Mouse (Mus musculus): Measurements from ENCODE around the gene Pde6d. TPM values are rescaled to one million over a fixed set of nuclear protein-coding genes. Genes with fewer than 3 reads are reported as not detected.

Pde6d gene
- total RNA-seq, 2 experiments from 2014 or later = 21.9 to 29.6 TPM

DNA sequence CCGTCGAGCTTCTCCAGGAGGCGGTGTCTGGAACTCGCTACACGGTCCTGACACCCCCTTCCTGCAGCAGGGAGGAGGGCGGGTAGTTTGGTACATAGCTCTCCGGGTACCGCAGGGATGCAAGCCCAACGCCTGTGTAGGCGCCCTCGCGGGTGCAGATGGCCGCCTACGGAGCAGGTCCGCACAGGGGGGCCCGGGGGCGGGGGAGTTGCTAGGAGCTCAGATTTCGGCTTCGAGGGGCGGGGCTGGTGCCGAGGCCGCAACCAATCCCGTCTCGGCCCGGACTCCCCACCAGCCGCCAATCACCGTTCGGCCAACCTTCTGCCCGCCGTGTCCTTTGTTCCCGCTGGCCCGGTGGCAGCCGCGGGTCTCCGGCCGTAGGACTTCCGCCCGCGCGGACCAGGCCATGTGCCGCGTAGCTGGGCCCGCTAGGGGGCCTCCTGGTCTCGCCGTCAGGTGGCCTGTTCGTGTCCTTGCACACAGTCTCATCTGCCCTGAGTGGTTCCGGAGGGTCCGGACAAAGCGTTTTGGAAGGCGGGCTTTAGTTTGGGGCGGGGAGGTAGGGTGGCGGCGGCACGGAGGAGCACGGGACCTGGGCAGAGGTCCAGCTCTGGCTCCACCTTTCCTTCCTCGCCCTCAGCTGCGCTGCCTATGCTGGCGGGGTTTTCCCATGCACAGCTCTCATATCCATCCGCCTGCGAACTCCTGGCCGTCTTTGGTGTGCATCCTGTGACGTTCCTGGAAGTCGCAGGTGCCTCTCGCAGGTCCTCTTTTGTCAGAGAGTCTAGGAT is 78.3 kb downstream of the Pde6d start:
- DNase-seq = peak; percentile 97

GRCm38 (mm10) chr1:86503165-86503747 is 79.2 kb downstream of the Pde6d start:
- no peak for DNase-seq

- no peak for DNase-seq
Observed at GRCm38 (mm10) chr1:86502221-86503048, 80.0 kb downstream of the Pde6d start.

DNA sequence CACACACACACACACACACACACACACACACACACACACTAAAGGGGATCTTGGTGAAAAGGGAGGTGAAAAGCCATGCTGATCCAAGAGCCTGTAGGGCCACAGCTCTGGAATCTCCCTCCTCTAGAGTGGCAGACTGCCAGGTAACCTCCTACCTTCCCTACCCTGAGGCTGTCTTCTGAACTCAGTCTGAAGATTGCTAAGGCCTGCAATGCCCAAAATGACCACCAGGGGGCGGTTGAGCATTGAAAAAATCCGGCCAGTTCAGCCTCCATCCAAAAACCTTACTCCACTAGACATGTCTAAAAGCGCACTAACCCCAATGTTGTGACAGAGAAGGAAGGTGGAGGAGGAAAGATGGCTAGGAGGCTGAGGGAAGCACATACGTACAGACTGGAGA is 80.9 kb downstream of the Pde6d start:
- DNase-seq = peak; percentile 84

DNA sequence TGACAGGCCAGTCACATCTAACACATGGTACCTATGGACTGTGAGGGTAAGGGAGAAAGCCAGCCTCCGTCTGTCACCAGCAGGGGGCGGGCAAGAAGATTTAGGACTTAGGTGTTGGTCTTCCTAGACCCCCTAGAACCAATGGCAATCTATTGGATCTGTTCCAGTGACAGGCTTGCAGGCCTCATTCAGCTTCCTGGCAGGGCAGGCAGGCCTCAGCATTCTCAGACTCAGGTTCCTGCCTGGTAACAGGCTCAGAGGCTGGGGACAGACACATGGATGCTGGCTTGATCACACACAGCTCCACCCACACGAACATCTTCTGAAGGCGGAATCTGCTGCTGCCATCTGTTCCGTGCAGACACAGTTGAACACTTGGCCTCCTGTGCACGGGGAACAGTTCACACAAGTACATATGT is 81.3 kb downstream of the Pde6d start:
- no peak for DNase-seq

- no peak for DNase-seq
Observed at GRCm38 (mm10) chr1:86500681-86501080, 81.7 kb downstream of the Pde6d start.

DNA sequence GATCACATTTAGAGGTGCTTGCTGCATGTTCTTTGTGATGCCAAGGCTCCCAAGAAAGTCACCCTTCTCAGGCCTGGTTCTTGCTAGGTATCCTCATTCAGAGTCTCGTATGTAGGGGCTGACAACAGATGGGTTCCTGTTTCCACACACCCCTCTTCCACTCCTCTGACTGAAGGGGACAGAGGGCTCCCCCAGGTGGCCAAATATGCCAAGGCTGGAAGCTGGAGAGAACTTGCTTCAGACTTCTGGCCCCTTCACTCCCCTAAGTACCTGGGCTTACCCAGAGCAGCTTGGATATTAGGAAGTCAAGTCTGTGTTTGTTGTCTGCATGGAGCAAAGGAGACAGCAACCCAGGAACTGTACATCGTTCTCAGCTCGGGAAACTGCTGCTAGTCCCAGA is 82.5 kb downstream of the Pde6d start:
- DNase-seq = peak; percentile 68

- DNase-seq = peak; percentile 64
Observed at GRCm38 (mm10) chr1:86498611-86499010, 83.8 kb downstream of the Pde6d start.

- DNase-seq = no peak
Observed at GRCm38 (mm10) chr1:86497986-86498385, 84.4 kb downstream of the Pde6d start.

- no peak for DNase-seq
Observed at GRCm38 (mm10) chr1:86497361-86497760, 85.1 kb downstream of the Pde6d start.

DNA sequence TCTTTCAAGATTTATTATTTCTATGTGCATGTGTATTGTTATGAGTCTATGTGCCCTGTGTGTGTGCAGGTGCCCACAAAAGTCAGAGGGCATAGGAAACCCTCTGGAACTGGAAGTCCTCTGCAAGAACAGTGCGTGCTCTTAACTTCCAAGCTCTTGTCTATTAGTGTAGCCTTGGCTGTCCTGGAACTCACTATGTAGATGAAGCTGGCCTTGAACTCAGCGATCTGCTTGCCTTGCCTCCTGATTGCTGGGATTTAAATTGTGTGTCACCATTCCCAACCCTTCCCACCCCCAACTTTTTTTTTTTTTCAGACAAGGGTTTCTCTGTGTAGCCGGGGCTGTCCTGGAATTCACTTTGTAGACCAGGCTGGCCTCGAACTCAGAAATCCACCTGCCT is 86.1 kb downstream of the Pde6d start:
- DNase-seq = no peak

DNA sequence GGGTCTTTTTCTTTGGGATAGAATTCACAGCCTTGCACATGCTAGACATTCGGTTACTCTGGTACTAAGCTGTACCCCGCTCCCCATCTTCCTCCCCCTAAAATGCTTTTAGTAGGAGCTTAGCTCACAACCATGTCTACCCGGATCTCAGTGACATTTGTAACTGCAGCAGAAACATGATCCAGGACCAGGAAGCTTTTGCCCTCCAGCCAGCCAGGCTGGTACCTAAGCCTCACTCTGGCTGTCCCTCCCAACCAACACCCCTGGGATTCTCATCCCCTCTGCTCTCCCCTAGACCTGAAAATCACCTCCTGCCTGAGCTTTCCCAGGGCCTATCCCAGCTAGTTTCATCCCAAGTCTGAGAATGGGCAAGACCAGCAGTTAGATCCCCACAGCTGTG is 88.6 kb downstream of the Pde6d start:
- no peak for DNase-seq

Other genes with a start within 250 kb of the Pde6d start
- 10 to 100 TPM; 84.0 to 88.2 TPM for gene Ncl, start 223.2 kb downstream of the Pde6d start, total RNA-seq (2021)
- gene Nmur1, start 156.4 kb downstream of the Pde6d start, total RNA-seq (2021) = not detected
- gene Tex44, start 156.3 kb downstream of the Pde6d start, total RNA-seq (2021) = not detected
- gene Ptma, start 55.9 kb downstream of the Pde6d start, total RNA-seq (2021) = 100 to 1,000 TPM; 100 to 129 TPM
- gene Cops7b, start 275 bp upstream of the Pde6d start, total RNA-seq (2021) = 10 to 100 TPM in 1 of 2 experiments, 1 to 10 TPM in 1; 9.6 to 10.4 TPM
- gene Nppc, start 87.9 kb upstream of the Pde6d start, total RNA-seq (2021) = 1 to 10 TPM in 1 of 2 experiments, under 1 TPM in 1; 0.96 to 1.1 TPM
- 1 to 10 TPM; 9.6 to 9.8 TPM for gene Dis3l2, start 121.2 kb upstream of the Pde6d start, total RNA-seq (2021)